Mouse (Mus musculus): ENCODE results near the gene Piezo1. TPM values are rescaled to one million over a fixed set of nuclear protein-coding genes. Genes with fewer than 3 reads are reported as not detected.
A peak's percentile ranks its signal among the peaks of the same experiment; 100 is the strongest.

Gene Piezo1
- polyA plus RNA-seq, 1 experiment from 2014 or later: 2.9 TPM

DNA sequence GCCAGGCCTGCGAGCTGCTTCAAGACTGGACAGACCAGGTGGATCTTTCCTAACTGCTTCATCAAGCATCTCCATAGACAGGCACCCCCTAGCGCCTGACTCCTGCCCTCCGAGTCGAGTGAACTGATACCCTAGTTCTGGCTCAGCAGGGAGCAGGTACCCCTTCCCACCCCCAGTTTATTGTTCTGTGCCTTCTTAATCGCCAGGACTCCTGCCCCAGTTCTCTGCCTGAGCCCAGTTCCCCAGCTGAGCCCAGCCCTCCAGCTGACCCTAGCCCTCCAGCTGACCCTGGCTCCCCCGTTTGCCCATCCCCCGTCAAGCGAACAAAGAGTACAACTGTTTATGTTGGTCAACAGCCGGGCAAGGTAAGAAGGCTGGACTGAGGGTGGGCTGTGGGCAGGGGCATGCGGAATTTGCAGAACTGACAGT is 17.8 kb upstream of the Piezo1 start:
- no peaks in the 10 kb centered on the region for H3K9me3 ChIP-seq
- no peak for ATAC-seq
- H3K27ac ChIP-seq: no peak overlapping the region
- peaks cover 31% of the 10 kb centered on the region for H3K36me3 ChIP-seq
- peak overlapping the region; percentile 95 for H3K4me2 ChIP-seq (replicated peaks)
- peaks cover 34% of the 10 kb centered on the region for H3K4me1 ChIP-seq (replicated peaks)
- H3K4me3 ChIP-seq (replicated peaks): peak overlapping the region; percentile 74
- no peaks in the 10 kb centered on the region for H3K27me3 ChIP-seq
- peak overlapping the region; percentile 77 for H3K9ac ChIP-seq (replicated peaks)
- 10% methylated on average over 10 of the region's 10 CpGs for WGBS

DNA sequence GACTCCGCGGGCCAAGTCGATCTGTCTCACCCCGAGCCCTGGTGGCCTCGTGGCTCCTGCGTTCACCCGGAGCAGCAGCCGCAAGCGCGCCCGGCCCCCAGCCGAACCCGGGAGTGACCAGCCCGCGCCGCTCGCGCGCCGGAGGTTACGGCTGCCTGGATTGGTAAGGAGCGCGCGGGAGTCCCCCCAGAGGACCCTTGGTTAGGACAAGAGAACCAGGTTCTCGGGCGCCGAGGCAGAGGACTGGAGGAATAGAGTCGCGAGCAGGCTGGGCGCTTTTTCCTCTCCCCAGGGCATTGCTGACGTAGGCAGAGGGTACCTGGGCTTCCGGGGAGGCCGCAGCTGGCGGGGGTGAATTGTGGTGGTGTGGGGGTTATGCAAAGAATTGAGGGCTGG is 17.0 kb upstream of the Piezo1 start:
- H3K4me3 ChIP-seq (replicated peaks): peak overlapping the region; percentile 74
- peak overlapping the region; percentile 89 for H3K27ac ChIP-seq
- peak overlapping the region; percentile 95 for H3K4me2 ChIP-seq (replicated peaks)
- H3K4me1 ChIP-seq (replicated peaks): peaks cover 29% of the 10 kb centered on the region
- peak overlapping the region; percentile 77 for H3K9ac ChIP-seq (replicated peaks)
- H3K36me3 ChIP-seq: peaks cover 31% of the 10 kb centered on the region
- under 1% methylated on average over 34 of the region's 34 CpGs for WGBS
- ATAC-seq: peak; percentile 78
- no peaks in the 10 kb centered on the region for H3K9me3 ChIP-seq
- no peaks in the 10 kb centered on the region for H3K27me3 ChIP-seq

GRCm38 (mm10) chr8:122567361-122568108 is 16.4 kb upstream of the Piezo1 start, which contains the start of gene Cdt1:
Cdt1 (plus strand) TSS chr8:122568015.
- Histone ChIP-seq H3K27me3 (no peaks in the 10 kb centered on the region), H3K36me3 (peaks cover 29% of the 10 kb centered on the region), H3K4me2 (replicated peaks) (peak within 1 kb of the TSS; percentile 95), H3K4me3 (replicated peaks) (peak within 1 kb of the TSS; percentile 74), H3K27ac (peak within 1 kb of the TSS; percentile 89), H3K9ac (replicated peaks) (peak within 1 kb of the TSS; percentile 87), H3K9me3 (no peaks in the 10 kb centered on the region), H3K4me1 (replicated peaks) (peaks cover 27% of the 10 kb centered on the region)
- peak; percentile 96 for ATAC-seq
- under 1% methylated on average over 62 of the region's 62 CpGs for WGBS

- peak overlapping the region; percentile 74 for H3K4me3 ChIP-seq (replicated peaks)
- WGBS: 30% methylated on average over 6 of the region's 6 CpGs
- H3K9me3 ChIP-seq: no peaks in the 10 kb centered on the region
- peak overlapping the region; percentile 95 for H3K4me2 ChIP-seq (replicated peaks)
- peak; percentile 1; the same call in 1 of the 2 replicates for ATAC-seq
- H3K27ac ChIP-seq: peak overlapping the region; percentile 89
- peaks cover 21% of the 10 kb centered on the region for H3K36me3 ChIP-seq
- H3K27me3 ChIP-seq: no peaks in the 10 kb centered on the region
- peak overlapping the region; percentile 87 for H3K9ac ChIP-seq (replicated peaks)
- H3K4me1 ChIP-seq (replicated peaks): peaks cover 27% of the 10 kb centered on the region
Observed at GRCm38 (mm10) chr8:122566766-122567165, 15.6 kb upstream of the Piezo1 start.

DNA sequence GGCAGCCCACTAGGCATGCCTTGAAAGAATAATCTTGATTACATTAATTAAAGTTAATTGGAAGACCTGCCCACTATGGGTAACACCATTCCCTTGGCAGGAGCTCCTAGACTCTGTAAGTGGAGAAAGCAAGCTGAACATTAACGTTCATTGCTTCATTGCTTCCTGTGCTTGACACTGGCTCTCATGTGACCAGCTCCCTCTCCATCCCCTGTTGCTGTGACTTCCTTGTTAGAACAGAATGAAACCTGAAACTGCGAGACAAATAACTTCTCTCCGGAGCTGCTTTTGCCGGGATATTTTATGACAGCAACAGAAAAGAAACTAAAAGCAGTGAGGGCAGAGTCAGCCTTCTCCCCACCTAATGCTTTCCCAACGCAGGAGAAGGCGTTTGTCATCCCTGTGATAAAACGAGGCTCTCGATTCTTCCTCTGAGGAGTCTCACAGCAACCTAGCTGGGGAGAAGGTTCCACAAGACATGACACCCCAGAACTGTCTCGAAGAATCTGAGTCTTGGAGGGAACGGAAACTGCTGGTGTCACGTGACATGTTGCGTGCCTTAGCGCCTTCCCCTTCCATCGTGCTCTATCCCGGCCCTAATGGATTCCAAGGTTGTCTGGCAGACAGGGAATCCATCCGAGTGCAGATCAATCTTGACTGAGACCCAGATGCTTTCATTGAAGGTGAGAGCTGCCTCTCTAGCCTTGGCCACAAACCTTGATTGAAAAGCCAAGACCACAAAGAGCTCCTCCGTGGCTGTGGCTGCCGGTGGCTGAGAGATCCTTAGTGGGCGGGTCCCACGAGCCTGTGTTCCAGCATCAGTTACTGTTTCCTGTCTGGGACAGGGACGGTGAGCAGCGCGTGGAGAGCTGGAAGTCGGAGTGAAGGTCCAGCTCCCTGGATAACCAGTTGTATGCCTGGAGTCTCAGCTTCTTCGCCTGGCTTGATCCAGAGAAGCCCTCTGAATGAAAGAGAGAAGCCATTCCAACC is 13.5 kb upstream of the Piezo1 start:
- 90% methylated on average over 25 of the region's 25 CpGs for WGBS
- H3K4me2 ChIP-seq (replicated peaks): no peak overlapping the region
- H3K27me3 ChIP-seq: no peaks in the 10 kb centered on the region
- H3K36me3 ChIP-seq: no peaks in the 10 kb centered on the region
- no peak for ATAC-seq
- H3K9ac ChIP-seq (replicated peaks): no peak overlapping the region
- no peaks in the 10 kb centered on the region for H3K9me3 ChIP-seq
- H3K27ac ChIP-seq: no peak overlapping the region
- peaks cover 27% of the 10 kb centered on the region for H3K4me1 ChIP-seq (replicated peaks)
- no peak overlapping the region for H3K4me3 ChIP-seq (replicated peaks)

- WGBS: 79% methylated on average over 5 of the region's 5 CpGs
- Histone ChIP-seq H3K27me3 (no peaks in the 10 kb centered on the region), H3K4me3 (replicated peaks) (no peak overlapping the region), H3K4me1 (replicated peaks) (peaks cover 1% of the 10 kb centered on the region), H3K9me3 (no peaks in the 10 kb centered on the region), H3K27ac (no peak overlapping the region), H3K36me3 (no peaks in the 10 kb centered on the region), H3K9ac (replicated peaks) (no peak overlapping the region), H3K4me2 (replicated peaks) (no peak overlapping the region)
- ATAC-seq: no peak
Observed at GRCm38 (mm10) chr8:122561199-122561598, 10.1 kb upstream of the Piezo1 start.

- ATAC-seq: no peak
- no peak overlapping the region for H3K4me3 ChIP-seq (replicated peaks)
- no peaks in the 10 kb centered on the region for H3K27me3 ChIP-seq
- no peak overlapping the region for H3K27ac ChIP-seq
- H3K9me3 ChIP-seq: no peaks in the 10 kb centered on the region
- H3K4me1 ChIP-seq (replicated peaks): no peaks in the 10 kb centered on the region; the same call in 1 of the 2 replicates
- no peaks in the 10 kb centered on the region for H3K36me3 ChIP-seq
- no peak overlapping the region for H3K4me2 ChIP-seq (replicated peaks)
- H3K9ac ChIP-seq (replicated peaks): no peak overlapping the region
- WGBS: 28% methylated on average over 9 of the region's 12 CpGs
Observed at GRCm38 (mm10) chr8:122558671-122559349, 7.7 kb upstream of the Piezo1 start.

- no peak overlapping the region for H3K27ac ChIP-seq
- H3K4me2 ChIP-seq (replicated peaks): no peak overlapping the region
- H3K4me3 ChIP-seq (replicated peaks): no peak overlapping the region
- H3K27me3 ChIP-seq: no peaks in the 10 kb centered on the region
- H3K9ac ChIP-seq (replicated peaks): no peak overlapping the region
- no peak for ATAC-seq
- H3K9me3 ChIP-seq: no peaks in the 10 kb centered on the region
- H3K36me3 ChIP-seq: no peaks in the 10 kb centered on the region
- H3K4me1 ChIP-seq (replicated peaks): no peaks in the 10 kb centered on the region; the same call in 1 of the 2 replicates
- 60% methylated on average over 10 of the region's 10 CpGs for WGBS
Observed at GRCm38 (mm10) chr8:122557248-122558038, 6.3 kb upstream of the Piezo1 start.

GRCm38 (mm10) chr8:122556030-122557009 is 5.2 kb upstream of the Piezo1 start:
- WGBS: 69% methylated on average over 12 of the region's 12 CpGs
- H3K4me1 ChIP-seq (replicated peaks): peaks cover 3% of the 10 kb centered on the region
- no peaks in the 10 kb centered on the region for H3K9me3 ChIP-seq
- no peak overlapping the region for H3K9ac ChIP-seq (replicated peaks)
- ATAC-seq: no peak
- peaks cover 9% of the 10 kb centered on the region for H3K27me3 ChIP-seq
- no peaks in the 10 kb centered on the region for H3K36me3 ChIP-seq
- H3K27ac ChIP-seq: no peak overlapping the region
- H3K4me3 ChIP-seq (replicated peaks): no peak overlapping the region
- no peak overlapping the region for H3K4me2 ChIP-seq (replicated peaks)

GRCm38 (mm10) chr8:122554786-122555185 is 3.7 kb upstream of the Piezo1 start:
- H3K36me3 ChIP-seq: no peaks in the 10 kb centered on the region
- 87% methylated on average over 6 of the region's 6 CpGs for WGBS
- H3K4me3 ChIP-seq (replicated peaks): no peak overlapping the region
- H3K4me2 ChIP-seq (replicated peaks): no peak overlapping the region
- no peak overlapping the region for H3K9ac ChIP-seq (replicated peaks)
- peaks cover 14% of the 10 kb centered on the region for H3K4me1 ChIP-seq (replicated peaks)
- no peaks in the 10 kb centered on the region for H3K9me3 ChIP-seq
- no peak for ATAC-seq
- H3K27ac ChIP-seq: no peak overlapping the region
- peaks cover 24% of the 10 kb centered on the region for H3K27me3 ChIP-seq

Data from midbrain, embryonic 13.5 days (tissue).